Mouse (Mus musculus): ENCODE results near the gene Vps4a.

- peak; percentile 65; the same call in 1 of the 2 replicates for TF ChIP-seq POLR2A (IDR thresholded peaks at IDR 0.05; ENCODE audit: extremely low read depth, insufficient read depth, low read length)
- TF ChIP-seq CTCF (IDR thresholded peaks at IDR 0.05; ENCODE audit: extremely low read depth, insufficient read depth, low read length): peak; percentile 53
These were observed at the start of gene Vps4a for GRCm38 (mm10) chr8:107030650-107031576.

Measured in cortical plate, adult 2 months (tissue).